Mouse (Mus musculus) heart, postnatal 0 days (tissue): ENCODE measurements at regions not wholly inside any gene's neighbourhood (a gene's known extent, or its start where the extent isn't known, plus 50 kb on each side); places are given as distances from the start of the nearest gene placed in this dataset.

Experiments
- CTCF ChIP-seq: IDR thresholded peaks from 2 replicates; pipeline ENCODE4 v1.5.1; 2016; ENCODE audit warnings: antibody characterized with exemption, control low read depth, low read depth
- EP300 ChIP-seq: IDR thresholded peaks from 2 replicates; pipeline ENCODE4 v1.6.1; 2016; ENCODE audit warnings: antibody characterized with exemption, low read depth

- TF ChIP-seq CTCF (no peak), EP300 (no peak)
These were observed 401.4 kb upstream of the Meis1 start for GRCm38 (mm10) chr11:19420143-19420542.
